Mouse (Mus musculus): ENCODE data around the gene Prdm9. TPM values are rescaled to one million over a fixed set of nuclear protein-coding genes. Genes with fewer than 3 reads are reported as not detected.

Gene Prdm9
- polyA plus RNA-seq, 1 experiment from 2014 or later = 0.96 TPM

Other genes with a start within 250 kb of the Prdm9 start
- 23.5 and 24.4 TPM in 2 replicates for gene Dll1, start 187.5 kb downstream of the Prdm9 start, polyA plus RNA-seq (2014; fragmentation: Nextera tagmentation; extraction: Ambion mirVana)
- gene Fam120b, start 168.2 kb downstream of the Prdm9 start, polyA plus RNA-seq (2014; fragmentation: Nextera tagmentation; extraction: Ambion mirVana) = 36.9 and 49.1 TPM in 2 replicates
- 255 and 268 TPM in 2 replicates for gene Psmb1, start 64.6 kb downstream of the Prdm9 start, polyA plus RNA-seq (2014; fragmentation: Nextera tagmentation; extraction: Ambion mirVana)
- 64.6 and 70.9 TPM in 2 replicates for gene Tbp, start 64.5 kb downstream of the Prdm9 start, polyA plus RNA-seq (2014; fragmentation: Nextera tagmentation; extraction: Ambion mirVana)
- 66.4 and 70.8 TPM in 2 replicates for gene Pdcd2, start 37.1 kb downstream of the Prdm9 start, polyA plus RNA-seq (2014; fragmentation: Nextera tagmentation; extraction: Ambion mirVana)
- gene Chd1, start 140.6 kb upstream of the Prdm9 start, polyA plus RNA-seq (2014; fragmentation: Nextera tagmentation; extraction: Ambion mirVana) = 24.8 and 25.1 TPM in 2 replicates